Mouse (Mus musculus): Measurements from ENCODE around the gene Pitpnm2. TPM values are rescaled to one million over a fixed set of nuclear protein-coding genes. Genes with fewer than 3 reads are reported as not detected.
"Not testable (repeated sequence)": the region's sequence is repeated elsewhere in the genome, so short reads cannot be mapped to it uniquely, and the experiment has no call there.

The Pitpnm2 gene
- polyA plus RNA-seq, 1 experiment from 2014 or later, result 9.4 TPM

- ATAC-seq (ENCODE audit: low FRiP score), result no peak
- Histone ChIP-seq H3K9ac (replicated peaks) (no peak overlapping the region), H3K27me3 (replicated peaks) (no peaks in the 10 kb centered on the region), H3K27ac (replicated peaks) (no peak overlapping the region), H3K9me3 (replicated peaks) (no peaks in the 10 kb centered on the region), H3K36me3 (peaks cover 13% of the 10 kb centered on the region; the same call in 1 of the 2 replicates), H3K4me3 (replicated peaks) (no peak overlapping the region), H3K4me1 (peaks cover 44% of the 10 kb centered on the region), H3K4me2 (no peak overlapping the region)
- WGBS, result 59% methylated on average over 8 of the region's 8 CpGs
These were observed 31.9 kb downstream of the Pitpnm2 start for GRCm38 (mm10) chr5:124217566-124218249.

GRCm38 (mm10) chr5:124217092-124217491, 32.5 kb downstream of the Pitpnm2 start:
- peaks cover 40% of the 10 kb centered on the region for H3K4me1 ChIP-seq
- 95% methylated on average over 5 of the region's 5 CpGs for WGBS
- not testable (repeated sequence) for H3K4me3 ChIP-seq (replicated peaks)

DNA sequence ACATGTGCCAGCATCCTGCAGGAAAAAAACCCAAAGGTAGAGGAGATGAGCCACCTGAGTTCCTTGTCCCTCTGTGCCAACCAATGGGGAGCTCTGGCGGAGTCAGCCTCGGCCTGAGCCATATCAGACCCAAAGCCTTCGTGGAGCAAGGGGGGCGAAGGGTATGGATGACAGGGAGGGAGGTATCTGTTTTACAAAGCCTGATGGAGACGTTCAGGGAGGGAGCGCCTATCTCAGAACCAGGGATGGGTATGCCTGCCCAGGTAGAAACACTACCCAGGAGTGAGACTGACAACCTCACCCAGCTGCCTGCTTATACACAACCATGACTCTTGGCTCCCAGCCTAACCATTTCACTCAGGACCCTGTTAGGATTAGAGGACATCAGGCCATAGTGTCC, 33.2 kb downstream of the Pitpnm2 start:
- no peak for ATAC-seq (ENCODE audit: low FRiP score)
- Histone ChIP-seq H3K4me2 (no peak overlapping the region), H3K9me3 (replicated peaks) (no peaks in the 10 kb centered on the region), H3K4me3 (replicated peaks) (no peak overlapping the region), H3K27me3 (replicated peaks) (no peaks in the 10 kb centered on the region), H3K36me3 (peaks cover 13% of the 10 kb centered on the region; the same call in 1 of the 2 replicates), H3K9ac (replicated peaks) (no peak overlapping the region), H3K4me1 (peaks cover 35% of the 10 kb centered on the region), H3K27ac (replicated peaks) (no peak overlapping the region)
- 89% methylated on average over 6 of the region's 6 CpGs for WGBS

More at GRCm38 (mm10) chr5:124217092-124217491, 32.5 kb downstream of the Pitpnm2 start:
- peaks cover 13% of the 10 kb centered on the region; the same call in 1 of the 2 replicates for H3K36me3 ChIP-seq
- not testable (repeated sequence) for H3K27ac ChIP-seq (replicated peaks); H3K27me3 ChIP-seq (replicated peaks); H3K4me2 ChIP-seq; H3K9me3 ChIP-seq (replicated peaks); ATAC-seq (ENCODE audit: low FRiP score); H3K9ac ChIP-seq (replicated peaks)

DNA sequence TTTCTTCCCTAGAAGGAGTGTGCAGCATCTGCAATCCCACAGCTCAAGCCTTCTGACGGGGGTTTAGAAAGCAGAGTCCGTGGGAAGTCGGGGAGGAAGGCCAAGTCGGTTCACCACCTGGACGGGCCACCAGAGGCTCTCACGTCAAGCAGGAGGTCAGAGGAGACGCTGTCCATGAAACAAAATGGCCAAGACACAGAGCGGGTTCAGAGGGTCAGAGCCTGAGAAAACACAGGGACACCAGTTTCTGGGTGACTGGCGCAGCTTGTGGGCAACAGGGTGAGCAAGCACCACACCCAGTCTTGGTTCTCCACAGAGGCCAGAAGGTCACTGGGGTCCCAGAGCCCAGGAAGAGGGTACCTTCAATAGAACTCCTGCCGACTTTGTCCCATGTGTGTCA, 33.9 kb downstream of the Pitpnm2 start:
- H3K4me2 ChIP-seq, result no peak overlapping the region
- peak overlapping the region; percentile 28; the same call in 1 of the 2 replicates for H3K27ac ChIP-seq (replicated peaks)
- H3K27me3 ChIP-seq (replicated peaks), result no peaks in the 10 kb centered on the region
- no peaks in the 10 kb centered on the region for H3K9me3 ChIP-seq (replicated peaks)
- H3K4me3 ChIP-seq (replicated peaks), result no peak overlapping the region
- peaks cover 13% of the 10 kb centered on the region; the same call in 1 of the 2 replicates for H3K36me3 ChIP-seq
- no peak for ATAC-seq (ENCODE audit: low FRiP score)
- no peak overlapping the region for H3K9ac ChIP-seq (replicated peaks)
- 82% methylated on average over 10 of the region's 10 CpGs for WGBS
- peaks cover 33% of the 10 kb centered on the region for H3K4me1 ChIP-seq

DNA sequence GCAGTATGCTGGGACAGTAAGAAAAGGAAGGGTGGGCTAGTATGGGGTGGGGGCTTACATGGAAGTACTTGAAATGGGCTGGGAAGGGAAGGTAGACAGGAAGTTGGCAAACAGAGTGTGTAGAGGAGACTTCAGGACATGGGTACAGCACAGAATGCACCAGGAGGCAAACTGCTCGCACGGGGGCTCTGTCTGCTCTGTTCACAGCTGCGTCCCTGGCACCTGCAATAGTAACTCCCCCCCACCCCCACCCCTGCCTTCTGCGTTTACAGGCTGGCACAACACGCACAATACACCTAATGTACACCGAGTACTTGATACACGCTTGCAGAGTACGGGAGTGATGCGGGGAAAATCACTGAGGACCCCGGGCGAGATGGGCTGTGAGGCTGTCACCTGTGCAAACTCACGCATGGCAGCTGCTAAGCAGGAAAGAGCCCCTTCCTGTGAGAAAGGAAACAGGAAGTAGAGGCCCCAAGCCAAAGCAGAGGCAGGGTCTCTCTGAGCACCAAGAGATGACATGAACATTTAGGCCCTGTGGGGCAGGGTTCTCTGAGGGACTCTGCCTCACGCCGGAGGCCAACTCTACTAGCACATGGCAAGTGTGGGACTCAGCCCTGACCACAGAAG, 34.9 kb downstream of the Pitpnm2 start:
- Histone ChIP-seq H3K4me1 (peaks cover 32% of the 10 kb centered on the region), H3K4me3 (replicated peaks) (no peak overlapping the region), H3K36me3 (peaks cover 13% of the 10 kb centered on the region; the same call in 1 of the 2 replicates), H3K9me3 (replicated peaks) (no peaks in the 10 kb centered on the region), H3K9ac (replicated peaks) (no peak overlapping the region), H3K4me2 (no peak overlapping the region), H3K27ac (replicated peaks) (peak overlapping the region; percentile 28; the same call in 1 of the 2 replicates), H3K27me3 (replicated peaks) (no peaks in the 10 kb centered on the region)
- no peak for ATAC-seq (ENCODE audit: low FRiP score)
- WGBS, result 84% methylated on average over 14 of the region's 14 CpGs

DNA sequence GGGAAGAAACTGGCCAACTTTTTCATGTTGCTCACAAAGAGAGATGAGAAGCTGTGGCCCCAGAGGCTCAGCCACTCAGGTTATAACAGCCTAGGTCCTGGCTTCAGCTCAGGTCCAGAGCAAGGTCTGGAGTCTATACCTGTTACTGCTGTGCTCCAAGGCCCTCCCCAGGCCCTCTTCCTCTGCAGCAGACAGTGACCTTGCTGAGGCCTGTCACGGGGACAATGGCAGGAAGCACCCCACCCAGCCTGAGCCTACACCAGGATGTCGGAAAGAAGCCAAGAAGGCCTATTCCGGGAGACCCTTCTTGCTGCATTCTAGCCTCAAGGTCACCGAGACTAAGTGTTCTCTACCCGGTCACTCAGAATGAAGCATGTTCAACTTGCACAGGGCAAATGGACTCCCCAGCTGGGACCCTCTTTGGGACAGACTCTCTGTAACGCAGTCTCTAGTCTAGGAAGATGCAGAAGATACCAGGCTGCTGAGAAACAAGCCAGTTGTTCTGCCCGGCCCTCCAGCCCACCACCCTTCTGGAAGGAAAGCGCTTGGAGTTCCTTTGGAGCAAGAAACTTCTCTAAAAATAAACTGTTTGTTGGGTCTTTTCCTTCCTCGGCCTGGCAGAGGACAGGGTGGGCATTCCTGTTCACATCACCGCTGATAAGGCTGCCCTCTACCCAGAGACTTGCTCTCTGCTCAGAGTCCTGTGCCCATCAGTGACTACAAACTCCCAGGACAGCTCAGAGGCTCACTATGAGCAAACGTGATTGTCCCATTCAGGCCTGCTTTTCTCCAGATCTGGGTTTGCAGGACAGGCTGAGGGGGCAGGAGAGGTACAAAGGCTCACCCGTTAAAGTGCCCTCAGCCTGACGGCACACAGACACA, 35.7 kb downstream of the Pitpnm2 start:
- Histone ChIP-seq H3K4me3 (replicated peaks) (no peak overlapping the region), H3K9me3 (replicated peaks) (no peaks in the 10 kb centered on the region), H3K4me2 (no peak overlapping the region), H3K27me3 (replicated peaks) (no peaks in the 10 kb centered on the region), H3K9ac (replicated peaks) (no peak overlapping the region), H3K4me1 (peaks cover 27% of the 10 kb centered on the region; the same call in 1 of the 2 replicates), H3K27ac (replicated peaks) (no peak overlapping the region; the same call in 1 of the 2 replicates), H3K36me3 (peaks cover 13% of the 10 kb centered on the region; the same call in 1 of the 2 replicates)
- WGBS, result 81% methylated on average over 13 of the region's 13 CpGs
- no peak for ATAC-seq (ENCODE audit: low FRiP score)

DNA sequence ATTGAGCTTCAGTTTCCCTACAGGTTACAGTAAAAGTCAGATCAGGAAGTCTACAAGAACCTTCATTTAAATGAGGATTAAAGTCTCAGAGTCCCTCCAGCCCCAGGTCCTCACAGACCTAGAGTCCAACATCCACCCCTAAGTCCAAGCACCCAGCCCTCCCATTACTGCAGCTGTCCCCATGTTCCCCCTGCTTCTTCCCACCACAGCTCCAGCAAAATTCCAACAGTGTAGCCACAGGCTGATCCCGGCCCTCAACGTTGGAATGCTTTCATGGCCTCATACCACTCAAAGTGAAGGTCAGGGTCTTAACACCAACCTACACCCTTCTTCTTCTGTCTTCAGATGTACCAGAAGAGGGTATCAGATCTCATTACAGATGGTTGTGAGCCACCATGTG, 37.9 kb downstream of the Pitpnm2 start:
- Histone ChIP-seq H3K4me1 (peaks cover 44% of the 10 kb centered on the region), H3K4me3 (replicated peaks) (no peak overlapping the region), H3K36me3 (peaks cover 13% of the 10 kb centered on the region; the same call in 1 of the 2 replicates), H3K27ac (replicated peaks) (no peak overlapping the region), H3K4me2 (no peak overlapping the region), H3K9me3 (replicated peaks) (no peaks in the 10 kb centered on the region), H3K27me3 (replicated peaks) (no peaks in the 10 kb centered on the region), H3K9ac (replicated peaks) (no peak overlapping the region)
- 89% methylated on average over 2 of the region's 2 CpGs for WGBS
- ATAC-seq (ENCODE audit: low FRiP score), result no peak

- Histone ChIP-seq H3K9ac (replicated peaks) (no peak overlapping the region), H3K4me2 (no peak overlapping the region), H3K36me3 (peaks cover 13% of the 10 kb centered on the region; the same call in 1 of the 2 replicates), H3K27me3 (replicated peaks) (no peaks in the 10 kb centered on the region), H3K27ac (replicated peaks) (no peak overlapping the region), H3K4me3 (replicated peaks) (no peak overlapping the region), H3K4me1 (peaks cover 48% of the 10 kb centered on the region), H3K9me3 (replicated peaks) (no peaks in the 10 kb centered on the region)
- no peak for ATAC-seq (ENCODE audit: low FRiP score)
- WGBS, result 87% methylated on average over 8 of the region's 8 CpGs
These were observed 38.3 kb downstream of the Pitpnm2 start for GRCm38 (mm10) chr5:124211234-124211633.

DNA sequence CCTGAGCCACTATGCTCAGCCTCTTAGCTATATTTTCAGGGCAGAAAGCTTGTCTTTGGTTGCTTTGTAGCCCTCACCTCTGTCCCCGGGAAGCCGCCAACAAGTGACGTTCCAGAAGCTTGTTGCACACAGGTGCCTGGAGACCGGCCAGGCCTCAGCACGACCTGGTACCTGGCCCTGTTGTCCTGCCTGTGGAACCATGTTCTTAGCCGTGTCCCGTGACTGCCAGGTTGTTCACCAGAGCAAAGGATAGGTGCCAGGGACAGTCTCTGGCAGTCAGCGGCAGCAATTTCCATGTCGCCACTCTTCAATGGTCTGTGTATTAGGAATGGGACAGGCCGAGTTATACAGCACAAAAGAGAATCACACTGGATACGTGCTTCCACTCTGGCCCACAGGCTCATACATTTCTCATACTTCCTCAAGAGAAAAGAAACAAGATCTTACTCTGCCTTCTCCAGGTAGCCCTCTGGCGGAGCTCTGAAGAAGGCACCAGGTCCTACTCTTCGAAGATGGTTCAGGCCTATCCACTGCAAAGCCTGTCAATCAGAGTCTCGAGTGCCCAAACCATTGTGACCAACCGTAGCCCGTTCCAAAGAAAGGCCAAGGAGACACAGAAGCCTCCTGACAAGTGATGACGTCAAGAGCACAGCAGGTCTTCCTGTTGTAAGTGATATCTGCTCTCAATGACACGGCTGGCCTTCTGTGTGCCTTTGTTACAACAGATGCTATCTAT, 39.1 kb downstream of the Pitpnm2 start:
- peaks cover 56% of the 10 kb centered on the region for H3K4me1 ChIP-seq
- H3K9me3 ChIP-seq (replicated peaks), result no peaks in the 10 kb centered on the region
- H3K9ac ChIP-seq (replicated peaks), result no peak overlapping the region
- no peak for ATAC-seq (ENCODE audit: low FRiP score)
- no peaks in the 10 kb centered on the region for H3K27me3 ChIP-seq (replicated peaks)
- H3K27ac ChIP-seq (replicated peaks), result no peak overlapping the region
- WGBS, result 70% methylated on average over 18 of the region's 18 CpGs
- H3K4me3 ChIP-seq (replicated peaks), result no peak overlapping the region
- peaks cover 10% of the 10 kb centered on the region; the same call in 1 of the 2 replicates for H3K36me3 ChIP-seq
- no peak overlapping the region for H3K4me2 ChIP-seq

GRCm38 (mm10) chr5:124209850-124210249, 39.7 kb downstream of the Pitpnm2 start:
- H3K9me3 ChIP-seq (replicated peaks), result no peaks in the 10 kb centered on the region
- 67% methylated on average over 6 of the region's 6 CpGs for WGBS
- H3K4me2 ChIP-seq, result no peak overlapping the region
- ATAC-seq (ENCODE audit: low FRiP score), result no peak
- H3K9ac ChIP-seq (replicated peaks), result no peak overlapping the region
- H3K36me3 ChIP-seq, result peaks cover 6% of the 10 kb centered on the region; the same call in 1 of the 2 replicates
- peaks cover 53% of the 10 kb centered on the region for H3K4me1 ChIP-seq
- H3K27ac ChIP-seq (replicated peaks), result no peak overlapping the region
- H3K4me3 ChIP-seq (replicated peaks), result no peak overlapping the region
- H3K27me3 ChIP-seq (replicated peaks), result no peaks in the 10 kb centered on the region

GRCm38 (mm10) chr5:124208030-124208429, 41.5 kb downstream of the Pitpnm2 start:
- H3K9me3 ChIP-seq (replicated peaks), result no peaks in the 10 kb centered on the region
- no peak overlapping the region for H3K4me3 ChIP-seq (replicated peaks)
- no peak overlapping the region for H3K9ac ChIP-seq (replicated peaks)
- no peak overlapping the region for H3K27ac ChIP-seq (replicated peaks)
- peaks cover 2% of the 10 kb centered on the region; the same call in 1 of the 2 replicates for H3K36me3 ChIP-seq
- H3K4me2 ChIP-seq, result no peak overlapping the region
- peaks cover 49% of the 10 kb centered on the region for H3K4me1 ChIP-seq
- 49% methylated on average over 8 of the region's 8 CpGs for WGBS
- no peaks in the 10 kb centered on the region for H3K27me3 ChIP-seq (replicated peaks)
- no peak for ATAC-seq (ENCODE audit: low FRiP score)
